Mouse (Mus musculus) left cerebral cortex, postnatal 4 days (tissue): ENCODE measurements around the gene Pgs1. TPM values are rescaled to one million over a fixed set of nuclear protein-coding genes. Genes with fewer than 3 reads are reported as not detected.

Experiments
- DNase-seq: peaks from one replicate; pipeline ENCODE4 v3.0.0-alpha.2; 2022
- intact Hi-C: fragments of 180-260 bp; cut with DNase I; formaldehyde crosslinking; loops from one replicate; pipeline ENCODE4 v1.15.1; 2025
- microRNA-seq: library from miRNA; unstranded; fragments of <30 nt; microRNA quantifications from one replicate; pipeline ENCODE4 v1.2.0, GENCODE M21; 2022
- total RNA-seq, 2 experiments: library from RNA; stranded (reverse); gene quantifications; 2 replicates each; pipeline ENCODE4 v1.2.3; 2021

Gene Pgs1
- total RNA-seq, 2 experiments from 2014 or later: 56.9 to 58.6 TPM

- intact Hi-C loops: no loop called here
- DNase-seq: no peak
Observed at GRCm38 (mm10) chr11:118029170-118029569, 43.1 kb downstream of the Pgs1 start.

DNA sequence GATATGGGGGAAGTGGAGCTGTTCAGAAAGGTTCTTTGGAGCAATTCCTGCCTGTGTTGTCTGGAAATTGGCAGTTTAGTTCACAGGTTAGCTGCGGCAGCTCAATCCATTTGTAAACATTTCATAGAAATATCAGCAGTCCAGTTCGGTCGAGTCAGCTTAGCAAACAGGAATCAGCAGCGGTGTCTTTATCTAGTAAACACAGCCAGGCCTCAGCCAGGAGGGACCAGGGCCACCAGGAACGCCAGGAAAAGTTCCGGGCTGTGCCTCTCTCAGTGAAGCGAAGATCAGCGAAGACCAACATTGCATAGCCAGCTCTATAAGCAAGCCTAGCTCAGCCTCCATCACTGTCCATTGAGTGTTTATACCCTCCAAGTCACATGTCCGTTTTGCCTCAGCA is 45.0 kb downstream of the Pgs1 start:
- DNase-seq: no peak
- intact Hi-C loops: no loop called here

GRCm38 (mm10) chr11:118034395-118034794 is 48.3 kb downstream of the Pgs1 start:
- intact Hi-C loops: no loop called here
- no peak for DNase-seq

DNA sequence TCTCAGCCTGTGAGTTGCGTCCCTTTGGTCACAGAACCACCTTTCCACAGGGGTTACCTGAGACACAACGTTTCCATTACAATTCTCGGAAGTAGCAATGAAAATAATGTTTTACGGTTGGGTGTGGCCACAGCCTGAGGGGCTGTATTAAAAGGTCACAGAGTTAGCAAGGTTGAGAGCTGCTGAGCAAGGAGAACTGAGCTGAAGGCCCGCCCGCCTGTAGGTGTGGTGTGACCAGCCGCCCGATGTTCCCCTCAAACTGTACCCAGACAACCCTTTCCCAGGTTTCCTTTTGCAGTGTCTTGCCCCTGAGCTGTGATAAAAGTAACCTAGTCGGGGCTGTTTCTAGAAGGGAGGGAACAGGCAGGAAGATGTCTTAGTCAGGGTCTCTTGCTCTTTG is 49.0 kb downstream of the Pgs1 start:
- no peak for DNase-seq
- intact Hi-C loops: no loop called here

DNA sequence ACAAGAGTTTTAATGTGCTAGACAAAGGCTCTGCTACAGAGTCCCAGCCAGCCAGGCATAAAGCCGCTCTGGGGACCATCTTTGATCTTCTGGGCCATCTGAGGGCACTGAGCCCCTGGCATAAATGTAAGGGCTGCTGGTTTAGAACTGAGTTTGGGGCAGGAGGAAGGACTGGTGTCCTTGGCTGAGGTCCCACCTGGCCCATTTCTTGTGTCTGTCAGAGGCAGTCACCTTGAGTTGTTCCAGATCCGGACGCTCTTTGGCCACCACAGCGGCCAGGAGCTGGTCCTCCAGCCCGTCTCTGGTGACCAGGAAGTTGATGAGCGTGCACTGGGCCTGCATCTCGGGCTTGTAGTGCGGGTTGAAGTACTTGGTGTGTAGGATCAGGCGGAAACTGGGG is 56.7 kb downstream of the Pgs1 start:
- peak; percentile 22 for DNase-seq
- intact Hi-C loops: no loop called here

DNA sequence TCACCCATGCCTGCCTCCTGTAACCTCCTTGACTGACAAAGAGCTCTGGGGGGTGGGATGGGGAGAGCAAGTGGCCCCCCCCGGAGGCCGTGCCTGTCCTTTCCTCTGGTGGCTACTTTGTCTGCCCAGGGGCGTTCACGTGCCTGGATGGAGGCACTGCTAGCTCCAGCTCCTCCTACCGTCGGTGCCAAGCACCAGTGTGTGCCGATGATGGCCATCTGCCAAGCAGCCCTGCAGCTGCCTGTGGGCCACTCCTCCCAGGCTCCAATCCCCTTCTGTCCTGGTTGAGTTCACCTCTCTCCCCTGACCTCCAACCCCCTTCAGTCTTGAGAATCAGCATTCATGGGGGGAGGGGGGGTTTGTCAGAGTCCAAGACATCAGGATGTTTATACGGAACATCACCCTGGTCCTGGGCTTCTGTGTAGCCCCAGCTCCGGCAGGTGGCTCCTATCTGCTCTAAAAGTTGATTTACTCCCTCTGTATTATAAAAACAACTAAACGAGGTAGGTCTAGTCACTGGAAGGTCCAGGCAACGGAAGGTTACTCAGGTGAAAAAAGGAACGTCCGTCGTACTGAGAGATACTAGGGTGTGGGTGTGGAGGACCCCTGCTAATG is 57.3 kb downstream of the Pgs1 start:
- peak; percentile 91 for DNase-seq
- intact Hi-C loops: no loop called here

DNA sequence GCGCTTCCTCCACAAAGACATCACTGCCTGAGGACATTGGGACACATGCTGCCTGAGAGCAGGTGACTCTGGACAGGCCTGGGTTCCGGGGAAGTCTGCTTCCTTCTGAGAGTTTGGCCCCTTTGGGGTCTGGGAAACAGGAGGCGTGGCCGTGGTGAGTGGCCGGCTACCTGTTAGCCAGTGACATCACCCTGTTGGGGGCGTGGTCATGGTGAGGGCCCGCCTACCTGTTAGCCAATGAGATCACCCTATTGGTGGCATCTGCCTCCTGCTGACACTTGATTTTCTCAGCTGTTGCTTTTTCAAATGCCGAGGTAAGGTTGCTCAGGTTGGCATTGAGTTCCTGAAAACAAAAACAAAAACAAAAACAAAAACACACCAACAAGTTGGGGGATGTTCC is 63.5 kb downstream of the Pgs1 start:
- intact Hi-C loops: no loop called here
- no peak for DNase-seq

DNA sequence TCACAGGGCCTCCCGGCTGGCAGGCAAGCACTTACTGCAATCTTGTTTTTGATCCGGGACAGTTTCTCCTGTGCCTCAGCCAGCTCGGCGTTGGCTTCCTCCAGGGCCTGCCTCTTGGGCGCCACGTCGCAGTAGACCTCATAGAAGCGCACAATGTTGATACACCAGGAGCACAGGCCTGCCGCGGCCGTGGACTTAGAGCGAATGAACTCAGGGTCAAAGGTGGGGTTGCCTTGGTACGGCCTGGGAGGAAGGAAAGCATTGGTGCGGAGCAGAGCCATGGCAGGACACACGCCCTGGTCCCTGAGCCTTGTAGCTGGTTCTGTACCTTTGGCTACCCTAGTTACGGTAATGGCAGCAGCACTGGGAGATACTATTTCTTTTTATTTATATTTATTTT is 64.1 kb downstream of the Pgs1 start:
- DNase-seq: no peak
- intact Hi-C loops: no loop called here

- intact Hi-C loops: no loop called here
- DNase-seq: no peak
Observed at GRCm38 (mm10) chr11:118058367-118058766, 72.3 kb downstream of the Pgs1 start.

DNA sequence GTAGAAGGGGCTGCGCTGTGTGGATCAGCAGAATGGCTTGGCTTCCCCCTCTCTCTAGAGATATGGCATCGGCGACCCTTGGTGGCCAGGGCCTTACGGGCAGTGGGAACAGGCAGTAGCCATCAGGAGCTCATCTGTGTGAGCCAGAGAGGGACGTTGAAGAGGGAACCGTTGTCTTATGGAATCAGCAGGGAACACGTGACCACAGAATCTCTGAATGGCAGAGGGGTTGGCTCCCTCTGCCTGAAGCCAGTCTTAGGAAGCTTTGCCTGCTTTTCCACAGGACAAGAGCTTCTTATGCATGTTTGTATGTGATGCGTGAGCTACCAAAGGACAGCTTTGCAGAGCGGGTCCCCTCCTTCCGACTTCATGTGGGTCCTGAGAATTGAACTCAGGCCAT is 72.8 kb downstream of the Pgs1 start:
- intact Hi-C loops: no loop called here
- no peak for DNase-seq

DNA sequence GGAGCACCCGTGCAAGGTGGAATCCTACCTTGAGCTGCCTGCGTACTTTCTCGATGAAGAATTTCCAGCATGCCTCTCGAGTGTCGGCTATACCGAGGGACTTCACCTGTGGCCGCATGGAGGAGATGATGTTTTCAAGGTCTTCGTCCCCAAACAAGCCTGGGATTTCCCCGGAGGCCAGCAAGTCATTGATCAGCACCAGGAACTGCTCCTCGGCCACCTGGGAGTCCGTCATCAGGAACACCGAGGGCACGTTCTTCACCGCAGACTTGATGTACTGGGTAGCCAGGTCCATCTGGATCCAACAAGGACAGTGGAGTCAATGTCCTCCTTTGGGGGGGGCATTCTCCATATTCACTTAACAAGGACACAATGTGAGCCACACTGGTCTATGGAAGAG is 73.9 kb downstream of the Pgs1 start:
- intact Hi-C loops: no loop called here
- DNase-seq: no peak

- intact Hi-C loops: no loop called here
- no peak for DNase-seq
Observed at GRCm38 (mm10) chr11:118067588-118067987, 81.5 kb downstream of the Pgs1 start.

DNA sequence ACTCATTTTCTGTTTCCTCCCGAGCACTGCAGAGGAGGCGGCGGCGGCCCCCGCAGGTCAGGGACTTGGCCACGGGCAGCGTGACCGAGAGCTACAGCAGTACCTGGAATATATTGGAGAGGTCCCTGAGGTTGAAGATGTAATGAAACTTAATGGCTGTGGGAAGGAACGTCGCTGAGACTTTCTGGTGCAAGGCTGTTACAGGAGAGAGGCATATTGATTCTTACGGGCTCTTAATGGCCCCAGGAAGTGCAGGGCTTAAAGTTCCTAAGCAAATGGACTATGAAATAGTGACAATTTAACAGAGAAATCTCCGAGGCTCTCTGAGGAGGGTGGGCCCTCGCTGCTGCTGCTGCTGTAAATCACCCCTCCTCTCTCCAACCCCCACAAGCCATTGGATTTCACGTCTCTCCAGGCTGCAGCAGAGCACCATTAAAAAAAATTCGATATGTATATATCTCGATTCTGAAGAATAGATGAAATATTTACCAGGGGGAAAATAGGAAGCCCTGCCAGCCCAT is 82.8 kb downstream of the Pgs1 start:
- DNase-seq: no peak
- intact Hi-C loops: no loop called here

GRCm38 (mm10) chr11:118071227-118071912 is 85.3 kb downstream of the Pgs1 start:
- intact Hi-C loops: loop anchor here (10.0 kb wide), 1 partner anchor 303 kb away; no protein-coding TSS in a partner anchor
- no peak for DNase-seq

Small RNAs within 50 kb of the gene (microRNA-seq; reads per million reads assigned to microRNA genes)
- not detected for gene Mir6933

Other genes starting within 250 kb of the Pgs1 start
- gene Tmc8, start 204.2 kb upstream of the Pgs1 start, total RNA-seq: 1 to 10 TPM; 1.2 to 1.5 TPM
- 1 to 10 TPM; 3.5 TPM for gene Tmc6, start 204.1 kb upstream of the Pgs1 start, total RNA-seq
- gene 6030468B19Rik, start 188.6 kb upstream of the Pgs1 start, total RNA-seq: not detected
- 1 to 10 TPM; 4.4 to 5.1 TPM for gene Gm20708, start 176.6 kb upstream of the Pgs1 start, total RNA-seq
- gene Syngr2, start 176.6 kb upstream of the Pgs1 start, total RNA-seq: 10 to 100 TPM in 1 of 2 experiments, 1 to 10 TPM in 1; 9.2 to 14.1 TPM
- 10 to 100 TPM in 1 of 2 experiments, 1 to 10 TPM in 1; 7.8 to 11.5 TPM for gene Afmid, start 160.4 kb upstream of the Pgs1 start, total RNA-seq
- 1 to 10 TPM; 8.9 to 9.0 TPM for gene Tk1, start 160.2 kb upstream of the Pgs1 start, total RNA-seq
- 1 to 10 TPM; 6.3 to 6.7 TPM for gene Birc5, start 137.0 kb upstream of the Pgs1 start, total RNA-seq
- not detected for gene Tmem235, start 125.5 kb upstream of the Pgs1 start, total RNA-seq
- 1 to 10 TPM; 2.1 to 3.3 TPM for gene Tha1, start 112.8 kb upstream of the Pgs1 start, total RNA-seq
- 1 to 10 TPM; 3.8 to 4.1 TPM for gene Socs3, start 16.2 kb upstream of the Pgs1 start, total RNA-seq
- under 1 TPM; 0.24 to 0.52 TPM for gene Dnah17, start 144.3 kb downstream of the Pgs1 start, total RNA-seq